Mouse (Mus musculus) adrenal gland, postnatal 10 days (tissue): ENCODE data around the gene Enox2. TPM values are rescaled to one million over a fixed set of nuclear protein-coding genes. Genes with fewer than 3 reads are reported as not detected.

Source experiments
- DNase-seq: peaks from one replicate; pipeline ENCODE4 v3.0.0; 2021; ENCODE audit warnings: mixed read lengths
- total RNA-seq, 2 experiments: library from RNA; stranded (reverse); gene quantifications; 2 replicates each; pipeline ENCODE4 v1.2.3; 2021

Enox2 gene
- total RNA-seq, 2 experiments from 2014 or later, result 15.1 to 20.3 TPM

DNA sequence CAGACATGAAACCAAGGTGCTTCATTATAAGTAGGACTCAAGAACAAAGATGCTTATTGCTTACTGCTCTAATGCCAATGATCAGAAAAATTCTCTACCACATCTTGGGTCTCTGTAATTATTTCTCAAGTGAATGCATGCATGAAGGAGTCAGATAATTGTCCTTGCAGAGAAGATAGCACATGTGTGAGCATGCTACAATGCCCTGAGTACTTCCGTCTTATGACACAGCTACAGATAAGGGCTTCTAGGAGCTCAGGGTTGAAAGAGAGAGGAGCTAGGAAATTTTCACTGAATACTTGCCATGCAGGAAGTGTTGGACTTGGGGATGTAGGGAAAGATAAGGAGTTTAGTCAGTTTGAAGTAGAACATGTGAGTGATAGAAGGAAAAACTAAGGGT is 285.2 kb downstream of the Enox2 start:
- DNase-seq, result no peak

DNA sequence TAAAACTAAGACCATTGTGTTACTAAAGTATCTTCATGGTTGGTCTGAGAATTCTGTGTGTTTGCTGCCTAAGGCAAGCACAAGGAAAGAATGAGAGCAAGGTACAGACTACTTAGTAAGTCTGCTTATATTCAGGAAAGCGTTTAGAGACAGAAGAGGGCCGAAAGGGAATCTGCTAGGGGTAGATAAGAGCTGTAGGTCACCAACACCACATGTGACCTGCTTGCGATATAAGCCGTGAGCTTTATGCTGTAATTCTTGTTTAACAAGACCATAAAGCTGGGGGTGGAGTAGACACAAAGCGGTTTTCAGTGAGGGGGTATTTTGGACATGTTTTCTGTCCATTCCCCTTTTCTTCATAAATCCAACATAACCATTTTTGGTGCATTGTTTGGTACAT is 302.4 kb downstream of the Enox2 start:
- no peak for DNase-seq

DNA sequence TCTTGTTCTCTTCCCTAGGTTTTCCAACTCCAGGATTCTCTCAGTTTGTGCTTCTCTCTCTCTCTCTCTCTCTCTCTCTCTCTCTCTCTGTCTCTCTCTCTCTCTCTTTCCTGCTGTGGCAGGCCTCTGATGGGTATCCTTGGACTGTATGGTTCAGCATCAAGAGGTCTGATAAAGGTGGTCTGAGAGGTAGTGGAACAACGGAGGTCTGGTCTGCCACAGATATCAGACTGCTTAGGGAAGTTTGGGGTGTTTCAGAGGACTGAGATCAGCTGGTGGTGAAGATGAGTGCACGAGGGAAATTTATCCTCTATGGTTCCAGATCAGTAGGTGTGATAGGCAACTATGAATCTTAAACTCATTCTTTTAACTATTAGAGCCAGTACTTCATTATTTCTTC is 303.6 kb downstream of the Enox2 start:
- DNase-seq, result no peak

Other genes starting within 250 kb of the Enox2 start
- gene Arhgap36, start 175.7 kb upstream of the Enox2 start, total RNA-seq, result 1 to 10 TPM; 2.3 to 8.7 TPM